In the genomic region with DNA sequence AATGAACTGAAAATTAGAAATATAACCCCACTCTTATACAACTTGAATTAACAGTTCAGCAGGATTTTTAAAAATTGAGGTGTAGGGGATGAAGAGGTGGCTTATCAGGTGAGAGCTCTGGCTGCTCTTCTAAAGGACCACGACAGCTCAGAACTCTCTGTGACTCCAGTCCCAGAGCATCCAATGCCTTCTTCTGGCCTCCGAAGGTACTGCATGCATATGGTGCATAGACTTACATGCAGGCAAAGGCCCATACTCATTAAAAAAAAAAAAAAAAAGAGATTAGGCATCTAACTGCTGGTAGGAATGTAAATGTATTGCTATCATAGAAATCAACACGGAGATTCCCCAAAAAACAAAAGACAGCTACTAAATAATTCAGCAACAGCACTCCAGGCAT, we compare ENCODE assay signal across 8 mouse cellular contexts.
DNase-seq lines count a peak whose midpoint lies in the region; ATAC-seq and TF ChIP-seq lines count a peak whose summit lies in the region.

No protein-coding gene starts in this region.

- H3K27me3 ChIP-seq in hindbrain, postnatal 0 days (ENCODE audit: insufficient read depth, low read length) = no peaks in the 10 kb centered on the region
- H3K27me3 ChIP-seq in hindbrain, embryonic 12.5 days = no peaks in the 10 kb centered on the region
- no peaks in the 10 kb centered on the region for H3K27me3 ChIP-seq in intestine, embryonic 16.5 days (replicated peaks; ENCODE audit: control insufficient read depth, insufficient read depth, low read length)
- no peaks in the 10 kb centered on the region for H3K27me3 ChIP-seq in neural tube, embryonic 15.5 days (replicated peaks)

- TF ChIP-seq CTCF in hindbrain, postnatal 0 days (IDR thresholded peaks at IDR 0.05; ENCODE audit: low read depth) = peak; percentile 69

- 38% methylated on average over 3 of the region's 3 CpGs for WGBS in hindbrain, postnatal 0 days
- 44% methylated on average over 3 of the region's 3 CpGs for WGBS in hindbrain, embryonic 12.5 days
- WGBS in intestine, embryonic 16.5 days = 41% methylated on average over 3 of the region's 3 CpGs
- 38% methylated on average over 3 of the region's 3 CpGs for WGBS in neural tube, embryonic 15.5 days

- H3K4me3 ChIP-seq in hindbrain, postnatal 0 days (ENCODE audit: low read length) = no peak overlapping the region
- H3K4me3 ChIP-seq in hindbrain, embryonic 12.5 days = no peak overlapping the region
- H3K4me3 ChIP-seq in intestine, embryonic 16.5 days (ENCODE audit: low read length) = no peak overlapping the region
- no peak overlapping the region for H3K4me3 ChIP-seq in neural tube, embryonic 15.5 days (replicated peaks)

- H3K4me2 ChIP-seq in hindbrain, postnatal 0 days (ENCODE audit: low read depth, low read length) = no peak overlapping the region
- no peak overlapping the region for H3K4me2 ChIP-seq in hindbrain, embryonic 12.5 days (replicated peaks)
- no peak overlapping the region for H3K4me2 ChIP-seq in intestine, embryonic 16.5 days (ENCODE audit: low read depth, low read length)
- H3K4me2 ChIP-seq in neural tube, embryonic 15.5 days = no peak overlapping the region

- H3K27ac ChIP-seq in hindbrain, postnatal 0 days = no peak overlapping the region
- no peak overlapping the region for H3K27ac ChIP-seq in hindbrain, embryonic 12.5 days
- no peak overlapping the region for H3K27ac ChIP-seq in intestine, embryonic 16.5 days (ENCODE audit: low read length)
- H3K27ac ChIP-seq in neural tube, embryonic 15.5 days (replicated peaks) = no peak overlapping the region

- H3K9ac ChIP-seq in hindbrain, postnatal 0 days (replicated peaks; ENCODE audit: low read length) = no peak overlapping the region
- H3K9ac ChIP-seq in hindbrain, embryonic 12.5 days = no peak overlapping the region
- H3K9ac ChIP-seq in intestine, embryonic 16.5 days (ENCODE audit: low read depth, low read length) = no peak overlapping the region
- H3K9ac ChIP-seq in neural tube, embryonic 15.5 days (replicated peaks) = no peak overlapping the region

- ATAC-seq in hindbrain, postnatal 0 days = no peak
- no peak for ATAC-seq in hindbrain, embryonic 12.5 days (ENCODE audit: low FRiP score)
- ATAC-seq in megakaryocyte-erythroid progenitor cell, adult 5-6 weeks (replicated peaks; ENCODE audit: low FRiP score, low TSS enrichment, poor library complexity, severe bottlenecking) = 0 out of 2 replicates have a peak, but pooled peaks have one; percentile 55
- no peak for ATAC-seq in intestine, embryonic 16.5 days
- ATAC-seq in neural tube, embryonic 15.5 days (ENCODE audit: low FRiP score) = no peak

- peaks cover 20% of the 10 kb centered on the region for H3K4me1 ChIP-seq in hindbrain, postnatal 0 days (ENCODE audit: insufficient read depth, low read length)
- peaks cover 10% of the 10 kb centered on the region for H3K4me1 ChIP-seq in hindbrain, embryonic 12.5 days
- no peaks in the 10 kb centered on the region for H3K4me1 ChIP-seq in intestine, embryonic 16.5 days (ENCODE audit: control insufficient read depth, insufficient read depth, low read length)
- peaks cover 14% of the 10 kb centered on the region for H3K4me1 ChIP-seq in neural tube, embryonic 15.5 days

- peak; percentile 61 for DNase-seq in hindbrain, postnatal 0 days (ENCODE audit: low spot score)
- DNase-seq in B cell, adult 2 months = peak; percentile 63 to 68
- DNase-seq in WW6 (ENCODE audit: low read depth, low spot score) = peak; percentile 22
- no peak for DNase-seq in testis, postnatal 10 days (ENCODE audit: low spot score)

- H3K36me3 ChIP-seq in hindbrain, postnatal 0 days (ENCODE audit: insufficient read depth, low read length) = no peaks in the 10 kb centered on the region
- H3K36me3 ChIP-seq in hindbrain, embryonic 12.5 days = no peaks in the 10 kb centered on the region
- H3K36me3 ChIP-seq in intestine, embryonic 16.5 days (ENCODE audit: control insufficient read depth, insufficient read depth, low read length) = no peaks in the 10 kb centered on the region
- no peaks in the 10 kb centered on the region for H3K36me3 ChIP-seq in neural tube, embryonic 15.5 days

- H3K9me3 ChIP-seq in hindbrain, postnatal 0 days (ENCODE audit: low read length) = no peaks in the 10 kb centered on the region
- H3K9me3 ChIP-seq in hindbrain, embryonic 12.5 days (replicated peaks) = no peaks in the 10 kb centered on the region
- H3K9me3 ChIP-seq in intestine, embryonic 16.5 days (ENCODE audit: control insufficient read depth, low read length) = no peaks in the 10 kb centered on the region
- no peaks in the 10 kb centered on the region for H3K9me3 ChIP-seq in neural tube, embryonic 15.5 days (replicated peaks)
